Mouse (Mus musculus): Measurements from ENCODE around the gene Fhl2. TPM values are rescaled to one million over a fixed set of nuclear protein-coding genes. Genes with fewer than 3 reads are reported as not detected.

Gene Fhl2
- polyA plus RNA-seq, 1 experiment from 2014 or later, result 58.4 TPM

- no peak for ATAC-seq
- H3K4me2 ChIP-seq (ENCODE audit: low read depth, low read length), result no peak overlapping the region
- H3K4me3 ChIP-seq (ENCODE audit: low read length), result no peak overlapping the region
- WGBS, result 67% methylated on average over 2 of the region's 2 CpGs
- no peaks in the 10 kb centered on the region; the same call in 1 of the 2 replicates for H3K4me1 ChIP-seq (ENCODE audit: control insufficient read depth, insufficient read depth, low read length)
- H3K9ac ChIP-seq (ENCODE audit: low read depth, low read length), result no peak overlapping the region
- H3K27ac ChIP-seq (ENCODE audit: low read length), result no peak overlapping the region
- H3K9me3 ChIP-seq (ENCODE audit: control insufficient read depth, low read length), result no peaks in the 10 kb centered on the region
- 0 out of 2 replicates have a peak, but pooled peaks cover 7% of the 10 kb centered on the region for H3K36me3 ChIP-seq (ENCODE audit: control insufficient read depth, insufficient read depth, low read length)
- no peaks in the 10 kb centered on the region for H3K27me3 ChIP-seq (replicated peaks; ENCODE audit: control insufficient read depth, insufficient read depth, low read length)
Measured at GRCm38 (mm10) chr1:43078124-43078523, 118.7 kb downstream of the Fhl2 start.

GRCm38 (mm10) chr1:43074791-43075190, 122.0 kb downstream of the Fhl2 start:
- no peak for ATAC-seq
- no peak overlapping the region for H3K4me3 ChIP-seq (ENCODE audit: low read length)
- 91% methylated on average over 2 of the region's 2 CpGs for WGBS
- no peak overlapping the region for H3K27ac ChIP-seq (ENCODE audit: low read length)
- no peak overlapping the region for H3K9ac ChIP-seq (ENCODE audit: low read depth, low read length)
- no peaks in the 10 kb centered on the region for H3K27me3 ChIP-seq (replicated peaks; ENCODE audit: control insufficient read depth, insufficient read depth, low read length)
- H3K36me3 ChIP-seq (ENCODE audit: control insufficient read depth, insufficient read depth, low read length), result 0 out of 2 replicates have a peak, but pooled peaks cover 7% of the 10 kb centered on the region
- no peaks in the 10 kb centered on the region; the same call in 1 of the 2 replicates for H3K4me1 ChIP-seq (ENCODE audit: control insufficient read depth, insufficient read depth, low read length)
- H3K9me3 ChIP-seq (ENCODE audit: control insufficient read depth, low read length), result no peaks in the 10 kb centered on the region
- no peak overlapping the region for H3K4me2 ChIP-seq (ENCODE audit: low read depth, low read length)

Other genes with a start within 250 kb of the Fhl2 start
- gene Gpr45, start 244.1 kb downstream of the Fhl2 start, polyA plus RNA-seq (2015; fragmentation: Nextera tagmentation; extraction: Ambion mirVana), result 3.6 TPM in 2 replicates
- 8.6 and 9.8 TPM in 2 replicates for gene Tgfbrap1, start 98.3 kb downstream of the Fhl2 start, polyA plus RNA-seq (2015; fragmentation: Nextera tagmentation; extraction: Ambion mirVana)
- gene AI597479, start 98.3 kb downstream of the Fhl2 start, polyA plus RNA-seq (2015; fragmentation: Nextera tagmentation; extraction: Ambion mirVana), result 22.3 and 23.6 TPM in 2 replicates
- 21.5 and 25.2 TPM in 2 replicates for gene Nck2, start 247.6 kb upstream of the Fhl2 start, polyA plus RNA-seq (2015; fragmentation: Nextera tagmentation; extraction: Ambion mirVana)